Mouse (Mus musculus): ENCODE results near the gene Ccdc89. TPM values are rescaled to one million over a fixed set of nuclear protein-coding genes. Genes with fewer than 3 reads are reported as not detected.

Ccdc89 gene
- polyA plus RNA-seq, 2 experiments from 2014 or later = not detected

DNA sequence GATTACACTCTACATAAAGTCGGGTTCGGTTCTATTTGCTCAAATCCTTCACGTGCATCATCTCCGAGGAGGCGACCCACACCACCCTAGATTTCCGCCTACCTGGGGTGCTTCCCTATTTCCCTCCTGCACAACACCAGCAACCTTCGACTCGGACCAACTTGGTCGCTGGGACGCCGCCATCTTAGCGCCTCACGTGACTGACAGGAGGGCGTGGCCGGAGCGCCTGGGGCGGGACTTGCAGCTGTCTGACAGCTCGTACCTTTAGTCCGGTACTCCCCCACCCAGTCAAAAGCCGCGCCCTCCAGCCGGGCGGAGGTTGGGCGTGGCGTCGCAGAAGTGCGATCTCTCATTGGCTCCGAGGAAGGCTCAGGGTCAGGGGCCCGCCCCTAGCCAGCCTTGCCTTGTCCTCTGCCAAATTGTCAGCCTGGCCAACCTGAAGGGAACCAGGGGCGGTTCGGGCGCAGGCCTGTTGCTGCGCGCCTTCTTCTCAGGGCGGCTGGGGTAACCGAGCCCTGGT is 49.5 kb downstream of the Ccdc89 start, which contains the start of gene Tmem126b:
Tmem126b (minus strand) TSS at position 209 of the 520 bp plus-strand sequence.
- ATAC-seq = peak; percentile 96

DNA sequence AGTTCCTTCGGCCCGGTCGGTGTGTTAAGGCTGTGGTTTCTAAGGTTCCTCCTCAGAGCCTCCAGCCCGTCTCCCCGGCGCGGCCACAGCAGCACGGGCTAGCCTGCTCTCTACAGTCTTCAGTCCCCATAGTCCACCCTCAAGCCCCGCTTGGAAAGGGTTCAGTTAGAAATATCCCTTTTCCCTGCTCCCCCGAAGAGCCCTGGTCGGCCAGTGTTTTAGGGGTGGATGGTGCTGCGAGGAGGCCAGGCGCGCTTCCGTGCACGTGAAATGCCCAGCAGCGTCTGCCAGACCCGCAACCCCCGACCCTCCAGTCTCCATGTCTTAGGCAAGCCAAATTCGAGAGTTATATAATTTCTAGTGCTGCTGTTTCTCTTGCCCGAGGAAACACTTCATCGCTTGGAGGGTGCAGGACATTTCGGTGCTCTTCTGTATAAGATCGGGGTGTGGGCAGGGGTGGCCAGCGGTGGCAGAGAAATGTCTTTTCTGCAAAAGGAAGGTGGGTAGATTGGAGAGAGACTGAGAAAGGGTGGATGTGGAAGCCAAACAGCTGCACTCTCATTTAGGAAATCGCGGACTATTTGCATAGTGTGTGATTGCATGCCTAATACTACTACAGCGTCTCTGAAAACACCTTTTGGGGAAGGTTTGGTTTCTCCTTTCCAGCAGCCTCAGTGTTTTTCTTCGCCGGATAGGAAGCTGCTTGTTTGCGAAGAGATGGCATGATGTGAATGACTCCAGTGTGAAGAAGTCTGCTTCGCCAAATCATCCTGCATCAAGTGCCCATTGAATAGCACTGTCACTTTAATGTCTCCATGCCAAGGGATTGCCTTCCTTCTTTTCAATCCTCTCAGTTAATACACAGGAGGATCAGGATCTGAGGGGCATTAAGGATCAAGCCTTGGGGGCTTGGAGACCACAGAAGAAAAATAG is 50.2 kb downstream of the Ccdc89 start, which contains the start of gene Dlg2:
Dlg2 (plus strand) TSS at position 360 of the 933 bp plus-strand sequence.
- peak; percentile 10 for ATAC-seq

Other genes with a start within 250 kb of the Ccdc89 start
- not detected for gene Ccdc83, start 160.8 kb upstream of the Ccdc89 start, polyA plus RNA-seq (2017; shearing (Covaris generic))
- gene Sytl2, start 124.3 kb upstream of the Ccdc89 start, polyA plus RNA-seq (2017; shearing (Covaris generic)) = 10 to 100 TPM; 46.9 to 47.7 TPM
- gene Crebzf, start 16.2 kb downstream of the Ccdc89 start, polyA plus RNA-seq (2017; shearing (Covaris generic)) = 10 to 100 TPM; 13.7 to 29.0 TPM
- 10 to 100 TPM; 67.2 to 77.1 TPM for gene Tmem126a, start 30.7 kb downstream of the Ccdc89 start, polyA plus RNA-seq (2017; shearing (Covaris generic))
- gene Tmem126b, start 49.4 kb downstream of the Ccdc89 start, polyA plus RNA-seq (2017; shearing (Covaris generic)) = 10 to 100 TPM; 40.1 to 42.2 TPM
- under 1 TPM; 0.50 to 0.86 TPM for gene Dlg2, start 50.1 kb downstream of the Ccdc89 start, polyA plus RNA-seq (2017; shearing (Covaris generic))

Data from CD4-positive, CD25-positive, alpha-beta regulatory T cell, adult 4 months (primary cell).